Mouse (Mus musculus) embryo, embryonic 10 days (tissue): Measurements from ENCODE around the gene Ssbp3.

Experiments
- DNase-seq: peaks from one replicate; pipeline ENCODE4 v3.0.0-alpha.2; 2015; ENCODE audit warnings: low spot score

Gene Ssbp3

DNA sequence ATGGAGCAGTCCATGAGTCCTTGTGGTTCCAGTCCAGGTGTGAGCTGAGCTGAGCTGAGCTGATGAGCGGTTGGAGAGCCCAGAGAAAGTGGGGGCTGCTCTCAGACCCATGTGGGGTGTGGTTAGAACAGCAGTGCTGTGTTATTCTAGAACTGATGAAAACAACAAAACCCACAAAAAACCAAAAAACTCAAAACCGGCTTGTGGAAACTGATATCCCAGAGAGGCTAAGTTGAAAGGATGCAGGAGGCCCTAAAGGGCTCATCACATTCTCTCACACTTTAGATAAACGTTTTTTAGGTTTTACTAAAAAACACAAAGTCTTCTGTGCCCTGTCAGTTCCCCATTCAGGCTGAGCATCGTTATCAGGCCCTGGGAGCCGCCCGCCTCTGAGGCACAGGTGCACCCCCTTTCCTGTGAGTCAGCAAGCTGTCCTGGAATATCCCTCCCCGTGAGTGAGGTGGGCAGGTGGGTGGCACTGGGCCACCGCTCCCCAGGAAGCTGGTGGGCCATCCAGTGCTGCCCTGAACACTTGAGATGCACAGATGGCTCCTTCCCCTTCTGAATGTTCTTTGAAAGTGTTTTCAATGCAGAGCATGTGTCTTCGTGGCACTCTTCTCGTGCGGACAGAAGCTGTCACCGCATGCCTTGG, 24.6 kb downstream of the Ssbp3 start:
- no peak for DNase-seq

DNA sequence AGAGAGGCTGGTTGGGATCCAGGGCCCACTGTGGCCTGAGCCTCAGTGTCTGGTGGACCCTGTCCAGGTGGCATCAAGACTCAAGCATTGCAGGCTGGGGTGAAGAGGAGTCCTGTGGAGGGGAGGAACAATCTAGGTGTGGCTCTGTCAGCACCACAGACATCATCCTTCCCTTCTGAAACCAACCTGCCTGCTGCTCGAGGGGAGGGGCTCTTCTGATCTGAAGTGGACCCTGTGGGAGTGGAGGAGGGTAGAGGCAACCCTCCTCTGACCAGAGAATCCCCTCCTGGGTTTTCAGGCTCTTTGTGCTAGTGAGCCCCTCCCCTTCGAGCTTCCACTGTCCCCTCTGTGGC, 25.1 kb downstream of the Ssbp3 start:
- no peak for DNase-seq

DNA sequence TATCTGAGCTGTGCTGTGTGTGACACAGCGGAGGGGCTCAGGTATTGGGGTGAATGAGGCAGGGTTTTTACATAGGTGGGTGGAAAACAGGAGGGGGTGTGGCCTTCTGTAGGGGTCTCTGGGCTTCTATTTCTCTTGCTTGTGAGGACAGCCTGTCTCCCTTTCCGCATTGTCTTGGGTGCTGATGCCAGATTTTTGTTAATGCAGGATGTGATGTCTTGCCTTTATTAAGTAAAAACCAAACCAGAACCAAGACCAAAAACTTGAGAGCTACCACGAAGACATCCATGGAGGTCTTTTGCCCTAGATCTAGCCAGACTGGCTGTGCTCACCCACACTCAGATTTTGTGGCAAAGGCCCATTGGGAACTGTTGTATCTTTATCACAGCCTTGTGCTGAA, 25.5 kb downstream of the Ssbp3 start:
- DNase-seq, result no peak

DNA sequence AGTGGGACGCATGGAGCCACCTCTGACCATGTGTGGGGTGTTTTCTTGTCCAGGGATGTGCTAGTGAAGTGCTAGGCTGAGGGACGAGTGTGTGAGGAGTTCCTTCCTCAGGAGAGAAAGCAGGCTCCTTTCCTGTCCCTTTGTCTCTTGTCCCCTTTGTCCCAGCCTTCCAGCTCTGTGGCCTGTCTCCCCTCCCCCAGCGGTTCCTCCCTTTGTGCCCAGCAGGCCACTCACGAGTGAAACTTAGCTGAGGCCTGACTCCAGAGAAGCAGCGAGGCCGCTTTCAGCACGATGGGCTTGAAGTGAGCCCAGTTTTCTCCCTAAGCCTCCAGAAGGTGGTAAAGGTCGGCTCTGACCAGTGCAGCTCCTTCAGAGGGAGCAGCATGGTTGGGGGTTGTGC, 26.2 kb downstream of the Ssbp3 start:
- DNase-seq, result peak; percentile 83

DNA sequence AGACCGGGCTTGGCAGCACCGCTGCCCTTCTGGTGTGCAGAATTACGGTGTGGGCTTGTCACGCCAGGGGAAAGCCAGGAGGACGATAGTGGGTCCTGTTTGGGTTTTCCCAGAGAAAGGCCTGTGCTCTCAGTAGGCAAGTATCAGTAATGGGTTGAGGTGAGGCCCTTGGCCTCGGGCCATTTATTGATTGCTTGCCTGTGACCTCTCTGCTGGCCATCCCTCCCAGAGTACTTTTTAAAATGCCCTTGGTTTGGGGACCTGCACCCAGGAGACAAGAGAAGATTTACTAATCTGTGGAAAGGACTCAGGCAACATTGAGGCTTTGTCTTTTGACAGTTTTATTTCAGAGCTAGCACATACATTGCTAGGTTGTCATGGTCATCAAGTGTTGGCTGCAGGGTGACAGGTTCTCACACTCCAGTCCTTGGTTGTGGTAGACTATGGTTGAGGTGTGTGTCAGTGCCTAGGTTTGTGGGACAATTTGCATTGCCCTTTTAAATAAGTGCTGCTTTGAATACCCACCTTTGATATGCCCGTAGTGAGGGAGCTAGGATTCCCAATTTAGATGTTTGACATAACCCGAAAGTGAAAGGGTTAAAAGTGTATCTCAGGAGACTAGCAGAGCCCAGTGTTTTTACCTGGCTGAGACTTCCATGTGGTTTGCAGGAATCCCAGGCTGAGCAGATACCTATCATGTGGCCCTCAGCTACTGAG, 28.2 kb downstream of the Ssbp3 start:
- no peak for DNase-seq

DNA sequence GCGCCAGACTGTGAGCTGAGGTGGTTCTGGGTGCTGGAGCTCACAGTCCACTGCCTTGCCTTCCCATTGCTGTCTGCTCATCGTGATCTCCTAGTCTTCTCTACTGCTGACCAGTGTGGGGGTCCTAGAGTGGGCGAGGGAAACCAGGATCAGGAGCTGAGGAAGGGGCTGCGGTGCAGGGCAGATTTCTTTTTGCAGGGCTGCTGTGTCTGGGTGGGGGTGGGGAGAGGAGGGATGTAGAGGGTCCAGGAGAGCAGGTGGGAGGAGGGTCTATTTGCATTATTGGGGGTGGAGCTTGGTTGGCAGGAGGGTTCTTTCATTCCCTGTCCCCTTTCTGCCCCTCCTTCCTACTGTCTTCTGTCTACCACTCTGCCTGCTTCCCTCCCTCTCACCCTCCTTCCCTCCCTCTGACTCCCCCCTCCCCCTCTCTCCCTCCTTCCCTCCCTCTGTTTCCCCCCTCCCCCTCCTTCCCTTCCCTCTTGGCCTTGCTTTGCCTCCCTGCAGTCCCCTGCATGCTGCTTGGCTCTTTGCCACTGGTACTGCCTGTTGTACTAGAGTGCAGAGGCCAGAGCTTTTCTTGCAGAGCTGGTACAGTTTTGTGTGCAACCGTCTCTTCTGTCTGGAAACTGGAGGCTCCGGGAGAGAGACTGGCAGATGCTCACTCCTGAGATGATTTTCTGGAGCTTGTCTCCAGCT, 28.9 kb downstream of the Ssbp3 start:
- peak; percentile 71 for DNase-seq

DNA sequence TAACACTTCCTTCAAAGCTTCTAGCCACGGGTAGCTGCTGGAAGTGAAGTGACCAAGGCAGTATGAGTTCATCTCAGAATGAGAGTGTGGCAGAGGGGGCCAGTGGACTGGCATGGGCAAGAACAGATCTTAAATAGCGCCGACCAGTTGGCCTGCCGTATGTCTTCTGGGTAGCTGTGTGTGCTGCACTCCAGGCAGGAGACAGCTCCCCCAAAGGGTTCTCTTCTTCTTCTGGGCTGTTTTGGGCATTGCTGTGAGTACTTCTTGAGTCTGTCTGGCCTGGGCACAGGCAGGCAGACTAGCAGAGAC, 29.4 kb downstream of the Ssbp3 start:
- no peak for DNase-seq

DNA sequence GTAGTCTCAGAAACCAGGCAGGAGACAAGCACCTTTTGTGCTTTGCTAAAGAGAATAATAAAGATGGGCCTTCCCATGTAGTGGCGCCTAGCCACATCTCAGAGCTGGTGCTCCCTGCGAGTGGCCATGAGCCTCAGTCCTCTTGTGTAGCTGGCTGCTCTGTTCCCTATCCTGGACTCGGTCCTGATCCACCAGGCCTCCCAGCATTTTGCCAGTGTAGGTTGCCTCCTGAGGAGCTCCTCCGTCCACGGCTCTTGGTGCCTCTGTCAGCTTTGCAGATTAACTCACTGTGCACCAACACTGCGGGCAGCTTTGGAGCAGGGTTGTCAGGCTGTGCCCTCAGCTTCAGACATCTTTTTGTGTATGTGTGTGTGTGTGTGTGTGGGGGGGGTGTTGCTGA, 30.4 kb downstream of the Ssbp3 start:
- DNase-seq, result no peak

DNA sequence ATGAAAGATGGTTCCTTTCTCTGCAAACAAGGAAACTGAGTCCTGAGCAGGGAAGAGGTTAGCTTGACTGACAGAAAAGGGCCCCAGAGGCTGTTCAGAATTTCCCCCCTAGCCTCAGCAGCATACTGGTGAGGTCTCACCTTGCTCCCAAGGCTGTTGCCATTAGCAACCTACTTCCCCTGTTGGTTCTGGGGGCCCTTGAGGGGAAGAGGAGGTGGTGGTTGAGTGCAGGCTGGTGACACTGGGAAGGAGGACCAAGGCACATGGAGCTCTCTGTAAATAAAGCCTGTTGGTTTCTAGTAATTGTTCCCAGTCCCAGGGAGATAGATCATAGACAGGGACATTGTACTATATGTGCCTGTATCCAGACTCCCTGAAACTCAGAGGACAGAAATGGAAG, 31.0 kb downstream of the Ssbp3 start:
- no peak for DNase-seq

DNA sequence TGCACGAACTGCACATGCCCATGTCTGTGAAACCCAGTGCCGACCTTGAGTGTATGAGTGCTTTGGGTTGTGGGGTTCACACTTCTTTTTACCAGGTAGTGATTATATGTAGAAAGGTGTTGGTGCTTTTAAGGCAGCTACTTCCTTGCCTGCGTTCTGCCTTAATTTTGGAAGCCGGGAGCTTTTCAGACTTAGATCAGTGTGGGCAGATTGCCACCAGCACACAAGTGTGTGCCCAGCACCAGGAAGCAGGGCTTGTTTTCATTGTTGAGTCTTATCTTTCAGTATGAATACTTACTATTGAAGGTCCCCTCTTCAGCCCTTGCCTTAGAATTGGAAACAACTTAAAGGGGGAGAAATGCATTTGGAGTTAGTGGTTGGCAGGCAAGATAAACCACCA, 32.0 kb downstream of the Ssbp3 start:
- DNase-seq, result no peak

DNA sequence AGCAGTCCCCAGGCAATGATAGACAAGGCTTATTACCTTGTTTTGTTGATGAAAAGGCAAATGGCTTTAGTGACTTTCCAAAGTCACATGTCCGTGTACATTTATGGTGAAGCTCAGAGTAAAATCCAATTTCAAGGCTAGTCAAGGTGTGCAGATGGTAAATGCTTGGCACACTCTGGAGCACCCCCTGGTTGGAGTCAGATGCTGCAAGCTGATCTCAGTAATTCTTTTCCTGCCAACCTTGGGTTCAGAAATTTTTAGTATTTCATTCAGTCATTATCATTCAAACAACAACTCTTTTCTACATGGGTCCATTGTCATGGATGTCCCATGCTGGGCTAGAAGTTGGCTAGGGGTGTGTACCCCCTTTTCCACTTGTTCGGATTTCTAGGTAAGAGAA, 33.1 kb downstream of the Ssbp3 start:
- DNase-seq, result no peak

DNA sequence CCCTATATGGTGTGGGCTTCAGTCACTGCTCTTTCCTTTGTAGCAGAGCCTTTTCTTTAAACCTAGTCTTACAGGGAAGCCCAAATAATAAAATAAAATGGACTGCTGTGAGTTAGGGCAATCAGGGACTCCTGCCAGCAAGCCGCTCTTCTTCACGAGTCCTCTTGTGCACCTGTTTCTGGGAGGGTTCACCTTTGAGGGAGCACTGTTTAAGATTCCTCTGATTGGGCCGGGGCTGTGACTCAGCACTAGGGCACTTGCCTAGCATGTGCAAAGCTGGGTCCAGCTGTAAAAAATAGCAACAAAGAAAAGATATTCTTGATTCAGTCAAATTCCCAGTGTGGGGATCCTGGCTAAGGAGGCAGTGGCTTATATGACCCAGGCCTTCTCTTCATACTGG, 34.4 kb downstream of the Ssbp3 start:
- DNase-seq, result no peak

DNA sequence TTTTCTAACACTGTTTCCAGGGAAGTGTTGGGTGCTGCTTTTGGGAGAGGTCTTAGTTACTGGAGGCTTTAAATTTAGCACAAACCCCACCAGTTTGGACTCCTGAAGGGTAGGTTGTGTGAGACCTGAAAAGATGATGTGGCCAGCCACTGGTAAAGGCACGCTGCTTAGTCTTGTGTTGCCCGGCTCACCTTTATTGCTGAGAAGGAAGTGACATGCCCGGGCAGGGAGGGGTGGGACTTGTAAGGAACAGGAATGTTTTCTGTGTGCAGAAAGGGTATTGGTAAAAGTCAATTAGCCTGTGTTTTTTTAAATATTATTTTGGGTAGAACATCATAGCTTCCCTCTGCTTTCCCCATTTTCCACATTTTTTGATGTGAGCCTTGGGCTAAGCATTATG, 37.2 kb downstream of the Ssbp3 start:
- no peak for DNase-seq

DNA sequence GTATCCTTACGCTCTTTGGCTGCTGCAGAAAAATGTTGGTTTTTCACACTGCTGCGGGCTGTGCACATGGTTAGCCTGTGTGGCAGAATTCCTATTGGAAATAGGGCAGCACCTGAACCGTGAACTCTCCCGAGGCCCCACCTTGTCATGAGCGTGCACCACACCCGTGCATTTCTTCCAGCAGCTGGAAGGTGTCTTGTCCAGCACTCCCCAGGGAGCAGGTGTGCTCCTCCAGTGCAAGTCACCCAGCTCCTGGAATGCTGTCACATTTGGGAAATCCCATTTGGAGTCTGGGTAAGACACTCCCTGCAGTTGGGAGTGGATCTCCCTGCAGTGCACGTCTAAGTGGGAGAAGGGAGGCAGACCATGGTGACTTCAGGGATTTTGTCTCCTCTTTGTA, 38.0 kb downstream of the Ssbp3 start:
- DNase-seq, result no peak

DNA sequence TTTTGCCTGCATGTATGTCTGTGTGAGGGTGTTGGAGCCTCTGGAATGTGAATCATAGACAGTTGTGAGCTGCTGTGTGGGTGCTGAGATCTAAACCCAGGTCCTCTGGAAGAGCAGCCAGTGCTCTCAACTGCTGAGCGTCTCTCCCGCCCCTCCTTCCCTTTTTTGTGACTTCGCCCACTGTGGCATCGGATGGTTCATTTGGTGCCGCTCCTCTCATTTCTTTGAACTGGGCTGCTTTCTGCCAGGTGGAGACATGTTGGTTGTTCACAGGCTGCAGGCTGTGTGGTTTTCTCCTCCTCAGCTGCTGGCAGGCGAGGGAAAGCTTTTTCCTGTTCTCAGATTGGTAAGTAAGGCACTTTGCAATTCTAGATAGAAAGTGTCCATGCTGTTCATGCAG, 38.7 kb downstream of the Ssbp3 start:
- no peak for DNase-seq

DNA sequence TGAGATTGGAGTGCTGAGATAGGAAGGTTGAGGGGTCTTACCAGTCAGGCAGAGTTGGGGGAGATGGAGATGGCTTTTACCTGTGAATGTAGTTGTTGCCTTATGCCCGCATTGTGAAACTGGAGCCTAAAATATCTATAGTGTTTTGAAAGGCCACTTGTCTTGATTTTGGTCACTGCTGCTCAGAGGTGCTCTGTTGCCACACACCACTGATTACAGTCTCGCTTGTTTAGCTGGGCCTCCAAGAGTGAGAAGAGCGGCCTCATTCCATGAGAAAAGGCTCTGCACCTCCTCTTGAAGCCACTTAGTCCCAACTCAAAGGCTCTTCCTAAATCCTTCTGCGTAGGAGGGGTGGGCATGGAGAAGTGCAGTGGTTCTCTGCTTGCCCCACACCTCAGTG, 40.3 kb downstream of the Ssbp3 start:
- DNase-seq, result no peak

DNA sequence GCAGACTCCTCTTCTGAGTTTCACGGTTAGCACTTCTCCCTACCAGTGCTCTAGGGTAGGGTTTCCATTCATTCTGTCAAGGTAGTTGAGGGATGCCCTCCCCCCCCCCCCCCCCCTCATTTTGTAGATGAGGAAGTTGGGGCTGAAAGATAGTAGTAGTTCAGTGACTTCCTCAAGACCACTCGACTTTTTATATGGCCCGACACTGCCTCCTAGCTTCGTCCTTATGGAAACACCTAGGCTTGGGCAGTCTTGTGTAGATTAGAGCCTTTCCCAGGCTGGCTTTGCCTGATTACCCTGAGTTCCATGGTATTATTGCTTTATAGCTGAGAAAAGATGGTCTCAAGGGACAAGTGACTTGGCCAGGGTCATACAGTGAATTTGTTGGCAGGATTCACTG, 41.0 kb downstream of the Ssbp3 start:
- no peak for DNase-seq

DNA sequence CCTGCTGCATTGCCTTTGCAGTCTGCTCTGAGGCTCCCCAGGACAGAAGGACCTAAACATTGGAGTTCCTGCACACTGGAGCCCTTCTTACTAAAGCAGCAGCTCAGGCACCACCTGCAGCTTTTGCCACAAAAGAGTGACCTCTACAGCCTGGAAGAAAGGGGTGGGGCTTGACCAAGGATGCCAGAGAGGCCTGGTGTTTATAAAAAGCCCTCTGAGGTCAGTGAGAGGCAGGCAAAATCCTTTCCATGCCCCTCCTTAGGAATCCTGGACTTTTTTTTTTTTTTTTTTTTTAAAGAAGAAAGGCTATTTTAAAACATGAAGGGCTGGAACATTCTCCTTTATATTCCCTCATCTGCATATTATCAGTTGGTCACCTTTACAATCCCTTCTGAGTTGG, 42.7 kb downstream of the Ssbp3 start:
- DNase-seq, result peak; percentile 60

DNA sequence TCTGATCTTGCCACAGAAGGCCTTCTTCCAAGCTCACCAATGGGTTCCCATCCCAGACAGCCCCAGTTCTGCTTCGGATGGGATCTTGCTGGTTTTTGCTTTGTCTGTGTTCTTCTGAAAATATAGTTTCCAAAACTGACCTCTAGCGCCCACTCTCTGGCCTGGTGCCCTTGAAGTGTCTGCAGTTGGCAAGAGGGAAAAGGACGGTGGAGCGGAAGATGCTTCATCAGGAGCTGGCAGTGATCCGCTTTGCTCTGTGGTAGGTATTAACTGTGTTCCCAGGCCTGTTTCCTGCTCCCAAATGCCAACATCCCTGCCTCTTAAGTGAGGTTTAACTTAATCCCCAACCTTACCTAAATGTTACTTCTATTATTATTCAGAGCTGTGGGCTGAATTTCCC, 43.3 kb downstream of the Ssbp3 start:
- DNase-seq, result no peak

DNA sequence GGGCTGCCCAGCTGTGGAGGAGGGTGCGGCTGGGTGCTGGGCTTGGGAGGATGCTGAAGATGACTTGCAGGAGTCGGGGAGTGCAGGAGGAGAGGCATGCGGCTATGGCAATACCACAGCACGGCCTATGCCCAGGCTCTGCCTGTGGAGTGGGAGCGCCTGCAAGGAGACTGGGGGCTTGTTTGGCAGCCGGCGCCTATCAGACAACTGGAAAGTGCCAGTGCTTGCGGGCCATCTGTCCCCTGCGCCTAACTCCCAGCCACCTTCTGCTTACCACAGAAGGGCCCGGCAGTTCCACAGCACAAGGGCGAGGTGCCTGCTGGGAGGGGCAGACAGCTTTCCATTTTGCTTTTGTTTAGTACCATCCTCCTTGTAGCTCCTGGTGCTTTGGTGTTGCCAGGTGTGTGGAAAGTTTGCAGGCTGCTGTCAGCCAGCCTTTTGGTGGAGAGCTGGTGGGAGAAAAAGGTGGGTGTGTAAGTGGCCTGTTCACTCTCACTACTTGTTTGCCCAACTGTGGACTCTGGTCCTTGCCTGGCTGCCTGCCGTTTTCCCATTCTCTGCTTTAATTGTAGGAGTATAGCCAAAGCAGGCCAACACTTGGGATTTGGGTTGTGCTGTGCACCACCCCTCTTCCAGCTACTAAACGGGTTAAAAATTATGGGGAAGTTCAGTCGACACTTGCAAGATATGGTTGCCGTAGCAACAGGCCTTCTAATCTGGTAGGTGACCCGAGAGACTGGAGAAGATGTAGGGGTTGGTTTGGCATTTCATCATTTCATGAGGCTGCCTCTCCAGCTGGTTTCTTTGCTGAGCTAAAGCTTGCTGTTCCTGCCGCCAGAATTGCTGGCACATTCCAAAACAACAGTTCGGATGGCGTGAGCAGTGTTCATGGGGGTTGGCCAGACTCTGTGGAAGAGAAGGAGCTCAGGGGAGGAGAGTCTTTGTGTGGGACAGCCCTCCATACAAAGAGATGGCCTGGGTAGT, 45.5 kb downstream of the Ssbp3 start:
- DNase-seq, result peak; percentile 65

DNA sequence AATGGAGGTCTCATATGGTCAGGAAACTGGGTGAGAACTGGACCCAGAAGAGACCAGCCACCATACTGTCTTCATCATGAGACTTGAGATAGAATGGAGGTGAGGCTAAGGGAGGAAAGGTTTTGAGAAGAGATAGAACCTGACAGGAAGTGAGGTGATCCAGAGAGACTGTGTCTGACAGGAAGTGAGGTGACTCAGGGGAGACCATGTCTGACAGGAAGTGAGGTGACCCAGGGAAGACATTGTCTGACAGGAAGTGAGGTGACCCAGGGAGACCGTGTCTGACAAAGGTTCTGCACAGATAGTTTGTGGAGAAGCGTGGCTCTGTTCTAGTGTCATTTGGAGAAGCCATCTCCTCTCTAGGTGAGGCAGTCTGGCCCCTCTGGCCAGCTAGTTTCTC, 47.6 kb downstream of the Ssbp3 start:
- no peak for DNase-seq

DNA sequence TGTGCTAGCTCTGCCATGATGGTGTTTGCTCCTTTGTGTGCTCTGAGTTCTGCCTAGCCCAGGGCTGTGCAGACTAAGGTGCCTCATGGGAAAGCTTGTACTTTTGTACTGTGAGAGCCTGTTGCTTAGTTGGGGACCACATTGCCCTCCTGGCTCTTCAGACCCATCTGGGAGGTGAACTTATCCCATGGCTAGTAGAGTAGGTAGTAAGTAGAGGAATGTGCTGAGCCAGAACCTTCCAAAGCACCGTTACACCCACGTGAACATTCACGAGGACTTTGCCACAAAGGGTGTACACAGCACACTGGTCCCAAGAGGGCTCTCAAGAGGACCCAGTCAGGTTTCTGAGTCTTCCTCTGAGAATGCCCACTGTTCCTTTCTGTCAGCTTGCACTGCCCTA, 48.1 kb downstream of the Ssbp3 start:
- DNase-seq, result no peak
